Mouse (Mus musculus) lung, postnatal 0 days (tissue): Measurements from ENCODE around the gene Tab1.
A peak's percentile ranks its signal among the peaks of the same experiment; 100 is the strongest.

ENCODE experiments used
- CTCF ChIP-seq: IDR thresholded peaks from 2 replicates; pipeline ENCODE4 v1.5.1; 2016; ENCODE audit warnings: antibody characterized with exemption, mild to moderate bottlenecking
- EP300 ChIP-seq: IDR thresholded peaks from 2 replicates; pipeline ENCODE4 v1.6.1; 2016; ENCODE audit warnings: antibody characterized with exemption, mild to moderate bottlenecking, control low read depth

- TF ChIP-seq CTCF (peak; percentile 54), EP300 (no peak)
Measured at GRCm38 (mm10) chr15:80112499-80112898, 20.4 kb upstream of the Tab1 start.
